Mouse (Mus musculus) thymus, postnatal 36 days (tissue): ENCODE measurements around the gene Cep295nl.

ENCODE experiments used
- DNase-seq, 2 experiments: peaks; one replicate each; pipeline ENCODE4 v3.0.0; 2022; ENCODE audit warnings: mixed read lengths in 2 of 2

The Cep295nl gene

DNA sequence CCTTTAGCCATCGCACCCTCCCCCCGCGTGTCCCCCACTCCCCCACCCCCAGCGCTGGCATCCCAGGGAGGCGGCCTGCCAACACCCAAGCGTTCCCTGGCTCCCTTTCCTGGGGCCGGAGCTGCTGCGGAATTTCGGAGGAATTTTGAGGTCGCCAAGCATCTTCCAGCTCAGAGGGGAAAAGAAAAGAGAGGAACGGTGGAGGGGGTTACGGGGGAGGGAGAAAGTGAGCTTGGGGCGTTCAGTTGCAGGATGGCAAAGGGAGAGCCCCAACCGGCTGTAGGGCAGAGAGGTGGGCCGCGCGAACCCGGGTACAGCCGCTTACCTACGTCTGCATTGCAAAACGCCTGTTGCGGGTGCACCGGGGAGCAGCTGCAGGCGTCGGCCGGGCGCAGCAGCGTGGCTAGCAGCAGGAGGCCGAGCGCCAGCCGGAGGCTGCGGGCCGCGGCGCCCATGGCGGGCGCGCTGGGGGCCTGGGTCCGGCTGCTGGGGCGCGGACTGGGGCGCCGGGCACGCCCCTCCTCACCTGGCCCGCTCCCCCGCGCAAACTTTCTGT is 12.4 kb upstream of the Cep295nl start:
- DNase-seq = peak; percentile 61 to 68

DNA sequence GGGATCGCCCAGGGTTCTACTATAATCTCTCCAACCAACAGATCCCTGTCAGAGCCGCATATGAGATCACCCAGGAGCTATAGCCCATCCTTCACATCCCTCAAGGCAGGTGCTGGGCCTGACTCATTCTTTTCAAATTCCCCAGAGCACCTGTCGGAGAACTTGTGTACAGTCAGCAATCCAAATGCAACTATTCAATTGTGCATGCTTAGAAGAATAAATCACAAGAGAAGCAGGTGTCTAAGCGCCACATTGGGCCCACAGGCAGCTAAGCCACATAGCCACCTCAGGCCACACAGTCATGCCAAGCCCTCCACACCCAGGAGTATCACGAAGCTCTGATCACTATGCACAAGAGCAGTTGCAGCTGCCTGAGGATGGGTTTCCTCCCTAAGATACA is 7.2 kb upstream of the Cep295nl start:
- DNase-seq = peak in 1 of 2 experiments; percentile 30

DNA sequence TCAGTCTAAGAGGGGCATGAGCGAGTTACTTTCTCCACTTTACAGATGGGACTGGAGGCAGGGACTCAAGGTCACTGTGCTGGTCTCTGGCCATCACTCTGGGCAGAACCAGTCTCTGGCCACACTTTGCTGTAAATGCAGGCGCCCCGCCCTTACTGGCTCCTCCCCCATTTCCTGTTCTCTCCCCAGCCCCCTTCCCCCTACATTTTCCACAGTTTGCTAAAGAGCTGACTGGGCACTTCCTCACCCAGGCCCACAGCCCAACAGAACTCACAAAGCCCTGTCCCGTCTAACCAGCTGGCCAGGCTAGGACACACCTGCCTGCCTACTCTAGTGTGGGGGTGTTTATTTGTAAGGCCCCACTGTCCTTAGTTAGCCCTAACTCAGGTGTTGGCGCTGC is 6.6 kb upstream of the Cep295nl start:
- DNase-seq = peak; percentile 81 to 87

DNA sequence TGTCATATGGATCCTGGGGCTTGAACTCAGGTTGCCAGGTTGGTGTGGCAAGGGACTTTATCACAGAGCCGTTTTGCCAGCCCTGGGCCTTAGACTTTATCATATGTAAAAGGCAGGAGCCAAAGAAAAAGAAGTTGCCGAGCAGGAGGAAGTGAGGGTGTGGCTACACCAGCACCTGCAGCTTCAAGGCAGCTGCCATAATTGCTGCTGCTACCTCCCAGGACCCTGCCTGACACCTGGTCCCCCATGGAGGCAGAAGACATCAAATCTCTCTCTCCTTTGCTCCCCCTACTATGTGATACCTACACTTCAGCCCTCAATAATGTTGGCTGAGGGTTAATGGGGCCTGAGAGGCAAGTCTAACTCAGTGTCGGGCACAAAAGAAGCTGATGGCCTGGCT is 6.1 kb upstream of the Cep295nl start:
- peak; percentile 68 to 85 for DNase-seq

DNA sequence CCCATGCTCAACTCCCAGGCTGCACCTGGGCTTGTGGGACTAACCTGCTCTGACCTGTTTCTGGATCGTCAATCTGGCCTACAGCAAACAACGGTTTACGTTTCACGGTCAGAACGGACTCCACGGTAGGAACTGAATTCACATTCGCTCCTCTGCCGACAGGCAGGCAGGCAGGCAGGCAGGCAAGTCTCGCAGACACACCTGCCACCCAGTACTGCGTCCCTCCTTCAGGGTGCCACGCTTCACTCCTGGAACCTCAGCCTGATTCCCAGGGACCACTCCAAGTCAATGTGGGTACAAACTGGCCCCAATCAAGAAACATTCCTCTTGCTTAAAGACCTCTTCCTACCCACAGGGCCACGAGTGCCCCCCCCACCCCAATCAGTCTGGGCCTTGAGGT is 5.6 kb upstream of the Cep295nl start:
- DNase-seq = peak; percentile 34 to 51

DNA sequence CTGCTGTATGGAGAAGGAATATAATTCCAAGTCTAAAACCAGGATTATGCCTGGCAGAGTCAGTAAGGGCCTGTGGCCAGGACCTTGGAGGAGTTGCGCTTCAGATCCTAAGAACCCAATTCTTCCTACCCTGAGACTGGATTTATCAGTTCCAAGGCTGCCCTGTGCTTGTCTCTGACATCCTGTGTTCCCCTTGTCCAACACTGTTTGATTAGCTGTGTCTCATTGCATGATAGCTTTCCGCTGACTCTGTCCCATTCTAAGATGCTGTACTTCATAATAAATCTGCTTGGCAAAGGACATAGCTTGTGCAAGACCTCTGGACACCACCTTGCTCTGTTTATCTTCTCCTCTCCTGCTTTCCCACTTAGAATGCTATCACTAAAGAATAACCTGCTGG is 5.1 kb upstream of the Cep295nl start:
- no peak for DNase-seq

DNA sequence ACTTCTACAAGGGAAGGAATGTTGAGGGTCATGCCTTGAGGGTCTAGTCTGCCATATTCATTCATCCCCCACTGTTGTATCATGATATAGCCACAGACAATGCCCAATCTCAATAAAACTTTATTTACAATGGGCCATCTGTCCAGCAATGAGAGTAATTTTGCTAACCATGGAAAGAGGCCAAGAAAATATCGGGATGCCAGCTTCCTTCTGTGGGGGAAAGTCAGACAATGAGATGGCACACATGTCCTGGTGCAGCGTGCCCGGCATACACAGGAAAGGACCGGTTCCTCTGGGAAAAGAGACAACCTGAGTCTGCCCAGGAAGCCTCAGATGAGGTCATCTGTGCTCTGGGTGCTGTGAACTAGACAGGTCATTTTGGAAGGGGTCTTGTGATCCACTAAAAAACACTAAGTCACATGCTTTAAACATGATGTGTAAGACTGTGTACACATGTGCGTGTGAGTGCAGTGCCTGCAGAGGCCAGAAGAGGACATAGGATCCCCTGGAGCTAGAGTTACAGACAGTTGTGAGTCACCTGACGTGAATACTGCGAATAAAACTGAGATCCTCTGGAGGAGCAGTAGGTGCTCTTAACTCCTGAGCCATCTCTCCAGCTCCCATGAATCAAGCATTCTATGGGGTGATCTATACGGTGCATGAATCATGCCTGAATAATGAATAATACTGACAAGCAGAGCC is 4.2 kb upstream of the Cep295nl start:
- DNase-seq = peak in 1 of 2 experiments; percentile 42

DNA sequence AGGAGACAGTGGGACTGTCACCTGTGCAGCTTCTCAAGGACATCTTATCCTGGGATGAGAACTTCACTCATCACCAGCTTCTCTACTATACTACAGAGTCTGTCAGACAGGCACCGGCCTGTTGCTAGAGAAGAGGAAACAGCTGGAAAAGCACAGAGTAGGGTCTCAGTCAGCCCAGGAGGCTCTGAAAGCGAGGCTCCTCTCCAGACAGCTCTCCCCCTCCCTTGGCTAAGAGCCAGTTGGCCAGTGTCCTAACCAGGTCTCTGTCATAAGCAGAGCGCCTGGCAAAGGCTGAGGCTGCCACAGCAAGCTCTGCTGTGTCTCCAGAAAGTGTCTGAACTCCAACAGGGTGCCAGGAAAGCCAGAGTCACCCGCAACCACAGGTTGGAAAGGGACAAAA is 3.4 kb upstream of the Cep295nl start:
- DNase-seq = no peak

DNA sequence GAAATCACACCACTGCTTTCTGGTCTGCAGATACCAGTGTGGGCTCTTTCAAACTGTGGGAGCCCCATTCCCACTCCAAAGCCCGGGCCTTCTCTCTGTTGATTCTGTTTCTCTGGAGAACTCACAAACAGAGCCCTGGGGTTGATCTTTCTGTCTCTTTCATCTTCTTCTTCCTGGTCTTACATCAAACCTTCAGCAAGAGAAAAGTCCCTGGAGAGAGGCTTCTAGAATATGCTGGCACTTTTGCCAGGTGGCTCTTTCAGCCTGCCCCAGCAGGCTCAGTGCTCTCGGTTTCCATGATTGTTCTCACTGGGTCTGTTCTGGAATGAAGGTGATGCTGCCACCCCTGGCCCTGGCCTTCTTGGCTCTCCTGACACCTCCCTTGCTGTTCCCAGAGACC is 1.3 kb upstream of the Cep295nl start:
- no peak for DNase-seq

DNA sequence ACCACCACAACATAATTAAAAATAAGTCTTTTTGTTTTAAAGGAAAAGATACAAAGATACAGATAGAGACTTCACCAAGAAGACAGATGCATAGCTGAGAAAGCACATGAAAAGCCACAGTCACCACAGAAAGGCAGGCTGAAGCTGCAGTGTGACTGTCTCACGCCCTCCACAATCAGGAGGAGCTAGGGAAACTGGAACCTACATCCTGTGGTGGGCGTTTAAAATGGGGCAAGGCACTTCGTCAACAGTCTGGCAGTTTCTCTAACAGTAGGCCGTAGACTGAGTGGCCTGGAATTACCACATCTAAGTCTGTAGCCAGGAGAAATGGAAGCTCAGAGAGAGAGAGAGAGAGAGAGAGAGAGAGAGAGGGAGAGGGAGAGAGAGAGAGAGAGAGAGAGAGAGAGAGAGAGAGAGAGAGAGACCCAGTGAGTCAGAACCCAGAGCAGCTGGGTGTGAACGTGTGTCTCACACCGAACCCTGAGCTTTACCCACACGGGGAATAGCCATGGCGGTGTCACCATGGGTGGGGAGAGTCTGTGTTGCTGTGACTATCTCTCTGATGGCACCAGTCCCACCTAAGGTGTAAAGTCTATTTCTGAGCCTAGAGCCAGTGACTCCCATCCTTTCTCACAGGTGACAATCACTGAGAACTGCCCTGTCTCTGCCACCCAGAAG is 4.7 kb downstream of the Cep295nl start:
- peak; percentile 60 to 70 for DNase-seq

DNA sequence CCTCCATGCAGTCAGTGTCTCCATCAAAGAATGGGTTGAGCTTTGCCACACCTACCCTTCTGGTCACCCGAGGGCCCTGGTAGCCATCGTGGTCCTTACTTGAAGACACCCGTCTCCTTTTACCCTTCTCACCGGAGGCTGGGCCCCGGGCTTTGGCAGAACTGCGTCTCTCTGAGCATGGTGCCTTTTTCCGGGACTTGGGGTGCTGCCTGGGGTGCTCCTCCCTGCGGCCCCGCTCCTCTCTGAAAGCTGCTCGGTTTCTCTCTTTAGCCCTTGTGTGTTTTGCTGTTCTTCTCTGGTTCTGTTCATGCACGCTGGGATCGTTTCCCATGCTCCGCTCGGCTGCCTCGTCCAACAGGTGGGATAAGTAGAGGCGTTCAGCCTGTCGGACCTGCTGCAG is 8.9 kb downstream of the Cep295nl start:
- DNase-seq = no peak

DNA sequence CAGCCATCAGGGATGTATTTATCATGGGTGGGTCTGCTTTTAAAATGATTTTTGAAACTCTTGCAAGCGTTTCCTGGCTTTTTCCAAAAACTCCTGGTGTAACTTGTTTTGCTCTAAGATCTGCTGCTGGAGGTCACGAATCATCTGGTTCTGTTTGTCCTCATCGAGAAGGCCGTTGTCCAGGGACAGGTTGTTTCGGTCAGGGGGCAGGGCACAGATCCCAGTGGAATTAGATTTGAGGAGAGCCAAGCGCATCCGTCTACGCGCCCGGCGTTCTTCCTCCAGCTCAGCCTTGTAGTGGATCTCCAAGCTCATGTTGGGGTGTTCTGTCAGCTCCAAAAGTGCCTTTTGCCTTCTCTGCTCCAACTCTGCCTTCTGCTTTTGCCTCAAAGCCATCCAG is 9.9 kb downstream of the Cep295nl start:
- no peak for DNase-seq

DNA sequence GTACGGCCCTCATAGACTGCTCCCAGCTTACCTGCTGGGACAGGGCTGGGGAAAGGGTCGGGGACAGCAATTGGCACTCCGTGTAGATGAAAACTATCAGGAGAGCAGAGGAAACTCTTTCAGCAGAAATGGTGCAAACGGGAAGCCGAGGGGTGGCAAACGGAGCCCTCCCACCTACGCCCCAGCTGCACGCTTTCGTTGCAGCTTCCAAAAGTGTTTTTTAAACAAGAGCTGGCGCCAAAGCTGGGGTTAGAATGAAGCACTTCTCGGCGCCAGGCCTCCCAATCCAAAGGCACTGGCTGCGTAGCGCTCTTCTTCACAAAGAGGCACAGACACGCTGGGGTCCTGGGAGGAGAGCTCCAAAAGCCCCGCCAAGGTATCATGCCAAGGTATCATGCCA is 11.5 kb downstream of the Cep295nl start:
- DNase-seq = no peak

DNA sequence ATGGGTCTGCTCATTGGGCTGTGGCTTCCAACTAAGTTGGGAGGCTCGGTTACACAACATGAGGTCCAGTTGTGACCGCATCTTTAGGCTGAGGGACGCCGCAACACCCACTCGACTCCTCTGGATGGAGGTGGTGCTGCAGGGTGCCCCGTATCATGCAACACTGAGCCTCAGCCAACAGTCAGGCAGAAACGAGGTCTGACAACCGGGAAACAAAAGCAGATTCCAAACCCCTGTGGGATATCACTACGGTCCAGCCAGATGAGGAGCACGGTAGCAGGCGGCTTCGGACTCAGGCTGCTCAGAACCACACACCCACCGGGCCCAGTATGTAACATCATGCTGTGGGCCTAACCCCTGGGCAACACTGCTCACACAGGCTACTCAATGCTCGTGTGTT is 11.9 kb downstream of the Cep295nl start:
- no peak for DNase-seq

DNA sequence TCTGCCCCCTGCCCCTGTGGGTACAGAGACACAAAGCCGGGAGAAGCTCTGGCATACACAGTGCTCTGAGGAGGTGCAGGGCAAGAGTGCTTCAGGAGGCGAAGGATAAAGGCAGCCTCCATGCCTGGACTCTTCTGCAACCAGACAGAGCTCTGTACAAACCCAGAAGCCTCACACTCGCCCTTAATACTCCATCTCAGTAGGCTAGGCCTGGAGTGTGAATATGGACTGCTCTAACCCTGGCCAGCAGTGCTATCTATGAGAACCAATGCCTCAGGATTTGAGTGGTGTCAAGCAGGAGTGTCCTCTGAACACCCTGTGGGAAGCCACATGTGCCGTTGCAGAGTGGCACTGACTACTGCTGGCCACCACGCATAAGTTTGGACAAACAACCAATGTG is 13.4 kb downstream of the Cep295nl start:
- DNase-seq = no peak

DNA sequence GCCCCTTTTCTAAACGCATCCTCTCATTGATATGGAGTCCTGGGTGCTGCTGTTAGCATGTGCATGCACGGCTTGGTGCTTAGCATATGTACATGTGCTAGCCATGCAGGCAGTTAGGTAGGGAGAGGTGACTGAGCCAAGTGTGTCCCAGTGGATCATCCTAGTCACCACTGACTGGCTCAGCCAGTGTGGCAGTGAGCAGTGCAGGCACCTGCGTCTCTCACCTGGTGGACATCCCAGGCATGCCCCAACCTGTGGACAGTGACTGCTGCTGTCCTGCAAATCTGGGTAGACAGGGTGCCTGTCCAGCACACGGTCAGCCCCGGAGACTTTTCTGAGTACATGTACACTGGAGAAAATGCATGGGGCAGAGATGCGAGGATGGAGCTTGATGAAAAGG is 13.8 kb downstream of the Cep295nl start:
- no peak for DNase-seq

DNA sequence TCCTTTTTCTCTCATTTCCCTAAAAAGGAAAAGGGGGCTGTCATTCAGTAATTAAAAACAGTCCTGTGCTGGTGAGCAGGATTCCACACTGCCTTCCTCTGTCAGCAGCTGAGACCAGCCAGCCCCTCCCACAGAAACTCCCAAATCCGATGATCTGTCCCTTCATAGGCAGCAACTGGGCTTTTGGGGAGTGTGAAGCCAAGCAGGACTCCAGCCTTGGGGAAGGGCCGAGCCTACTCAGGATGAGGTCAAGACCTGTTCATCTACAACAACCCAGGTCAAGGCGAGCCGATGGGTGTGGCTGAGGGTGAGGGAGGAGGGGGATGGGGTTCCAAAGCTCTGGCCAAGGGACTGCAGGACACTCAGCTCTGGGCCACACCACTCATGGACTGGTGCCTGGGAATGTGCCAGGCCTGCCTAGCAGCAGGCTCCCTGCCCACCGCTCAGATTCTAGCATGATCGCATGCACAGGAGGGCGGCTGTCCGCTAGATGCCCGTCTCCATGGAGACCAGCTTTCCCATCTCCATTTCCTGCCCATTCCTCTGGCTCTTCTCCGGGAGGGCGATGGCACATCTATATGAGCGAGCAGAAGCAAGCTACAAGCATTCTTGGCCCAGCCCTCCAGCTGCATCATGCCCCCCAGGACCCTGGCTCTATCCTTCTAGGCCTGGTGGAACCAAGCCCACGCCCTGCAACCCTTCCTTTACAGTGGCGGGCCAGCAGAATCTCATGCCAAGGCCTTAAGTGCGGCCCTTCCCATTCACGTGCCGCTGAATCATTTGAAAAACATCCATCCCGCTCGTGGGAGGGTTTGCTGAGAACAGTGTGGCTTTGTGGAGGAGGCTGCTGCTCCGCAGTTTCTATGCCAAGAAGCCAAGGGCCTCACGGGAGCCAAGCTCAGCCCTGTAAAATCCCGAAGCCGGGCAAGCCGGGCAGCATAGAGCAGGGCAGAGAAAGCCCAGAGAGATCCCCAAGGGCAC is 15.0 kb downstream of the Cep295nl start:
- no peak for DNase-seq

DNA sequence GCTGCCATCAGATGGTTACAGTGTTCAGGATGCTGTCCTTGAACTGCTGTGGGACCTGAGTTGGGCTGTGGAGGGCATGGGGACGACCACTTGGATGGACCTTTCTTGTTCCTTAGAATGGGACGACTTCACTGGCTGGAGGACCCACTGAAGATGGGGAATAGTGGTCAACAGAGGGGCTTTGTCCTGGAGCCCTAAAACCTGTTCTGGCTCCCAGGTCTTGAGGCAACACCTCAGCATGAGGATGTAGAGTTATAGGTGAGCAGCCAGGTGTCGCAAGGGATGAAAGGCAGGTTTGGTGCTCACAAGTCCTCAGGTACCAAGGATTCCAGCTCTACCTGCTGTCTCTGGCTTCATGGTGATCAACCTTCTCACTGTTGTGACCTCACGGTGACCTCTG is 15.8 kb downstream of the Cep295nl start:
- DNase-seq = no peak

DNA sequence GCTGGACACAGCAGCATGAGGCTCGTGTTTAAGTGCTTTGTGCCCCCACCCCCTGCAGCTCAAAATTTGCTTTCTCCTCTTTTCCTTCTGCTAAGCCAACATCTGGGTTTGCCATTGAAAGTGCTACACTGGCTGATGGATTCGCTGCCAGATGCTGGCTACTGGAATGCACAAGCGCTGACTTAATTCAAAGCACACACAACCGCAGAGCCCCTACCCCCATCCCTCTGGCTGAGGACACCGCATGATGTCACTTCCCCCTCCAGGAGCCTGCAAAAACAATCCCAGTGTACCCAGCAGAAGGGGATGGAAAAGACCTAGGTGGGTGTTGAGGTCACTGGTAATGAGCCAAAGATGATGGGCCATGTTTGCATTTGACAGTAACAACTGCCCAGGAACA is 17.8 kb downstream of the Cep295nl start:
- DNase-seq = no peak

DNA sequence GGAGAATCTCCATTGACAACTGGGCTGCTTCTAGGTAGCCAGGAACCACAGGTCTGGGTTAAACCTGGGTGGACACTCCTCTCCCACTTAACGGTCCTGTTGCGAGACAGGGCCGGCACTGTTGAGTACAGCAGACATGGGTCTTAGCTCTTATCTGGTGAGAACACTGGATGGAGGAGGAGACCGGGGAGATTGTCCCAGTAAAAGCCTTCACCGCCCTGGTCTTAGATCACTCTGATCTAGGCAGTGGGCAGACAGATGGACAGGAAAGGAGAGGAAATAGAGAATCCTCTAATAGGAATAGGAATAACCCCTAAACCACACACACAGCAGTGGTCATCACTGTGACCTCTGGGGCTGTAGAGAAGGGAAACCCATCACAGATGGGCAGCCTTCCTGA is 18.3 kb downstream of the Cep295nl start:
- no peak for DNase-seq

DNA sequence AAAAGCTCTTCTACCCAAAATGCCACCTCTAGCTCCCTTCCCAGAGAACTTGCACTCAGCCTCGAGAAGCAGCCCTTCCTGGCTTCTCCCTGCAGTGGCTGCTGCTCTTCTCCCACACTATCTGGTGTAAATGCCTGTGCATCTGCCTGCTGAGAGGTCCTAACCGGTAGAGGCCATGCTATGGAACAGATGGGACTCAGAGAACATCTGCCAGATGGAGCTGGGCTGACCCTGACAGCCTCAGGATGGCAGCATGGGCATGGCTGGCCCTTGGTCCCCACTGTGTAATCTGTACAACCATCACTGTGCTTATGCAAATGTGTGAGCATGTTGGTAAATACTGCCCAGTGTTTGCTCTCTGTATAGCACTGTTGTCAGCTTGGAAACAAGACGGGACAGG is 19.7 kb downstream of the Cep295nl start:
- DNase-seq = no peak

DNA sequence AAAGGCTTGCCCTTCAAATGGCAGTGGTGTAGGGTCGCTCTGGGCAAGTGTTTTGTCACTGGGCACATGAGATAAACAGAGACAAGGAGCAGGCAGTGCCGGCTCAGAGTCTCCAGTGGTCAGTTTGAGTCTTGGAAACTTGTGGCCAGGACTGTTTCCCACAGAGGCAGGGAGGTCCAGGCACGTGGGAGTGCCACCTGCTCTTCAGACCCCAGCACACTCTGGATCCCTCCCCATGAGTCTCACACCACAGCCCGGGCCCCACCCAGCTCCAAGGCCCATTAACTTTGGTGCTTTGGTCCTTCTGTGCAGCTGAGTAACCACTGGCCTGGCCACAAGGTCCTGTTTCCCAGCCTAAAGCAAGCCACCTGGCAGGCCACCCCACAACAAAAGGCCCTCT is 20.3 kb downstream of the Cep295nl start:
- DNase-seq = no peak

DNA sequence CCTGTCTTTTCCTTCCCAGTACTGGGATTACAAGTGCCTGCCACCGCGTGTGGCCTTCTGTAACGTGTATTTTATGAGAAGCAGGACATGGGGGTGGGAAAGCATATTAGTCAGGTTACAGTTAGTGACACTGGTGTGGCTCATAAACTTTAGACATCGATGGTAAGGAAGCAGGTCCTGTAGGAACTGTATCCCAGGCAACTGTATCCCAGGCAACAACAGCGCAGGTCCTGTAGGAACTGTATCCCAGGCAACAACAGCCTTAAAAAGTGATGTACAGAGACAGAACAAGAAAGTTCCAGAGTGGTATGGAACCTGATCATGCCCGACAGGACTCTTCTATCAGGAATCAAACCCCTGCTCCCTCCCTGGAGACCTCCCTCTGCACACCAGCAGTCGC is 20.8 kb downstream of the Cep295nl start:
- no peak for DNase-seq
